Mouse (Mus musculus): ENCODE results near the gene Gm42906.

Gene Gm42906

DNA sequence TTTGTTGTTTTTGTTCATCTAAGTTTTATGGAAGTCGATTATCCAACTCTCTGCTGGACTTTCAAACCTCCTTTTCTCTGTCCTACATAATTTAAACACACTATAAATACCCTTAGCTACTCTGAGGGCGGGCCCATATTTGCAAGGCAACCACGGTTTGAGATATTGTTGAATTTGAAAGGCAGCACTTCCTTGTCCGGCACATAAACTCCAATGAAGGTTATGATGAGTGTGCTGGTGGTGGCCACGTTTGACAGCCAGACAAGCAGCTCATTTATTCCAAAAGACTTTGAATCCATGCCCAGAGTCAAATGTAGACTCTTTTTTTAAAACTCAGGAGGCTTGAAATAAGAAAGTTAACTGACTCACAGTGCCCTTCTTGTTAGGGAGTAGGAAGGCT, 33.3 kb downstream of the Gm42906 start:
- no peak for DNase-seq (ENCODE audit: low spot score in 2 of 2)

- no peak for DNase-seq (ENCODE audit: low spot score in 2 of 2)
Measured at GRCm38 (mm10) chr5:151393821-151394662, 33.9 kb downstream of the Gm42906 start.

DNA sequence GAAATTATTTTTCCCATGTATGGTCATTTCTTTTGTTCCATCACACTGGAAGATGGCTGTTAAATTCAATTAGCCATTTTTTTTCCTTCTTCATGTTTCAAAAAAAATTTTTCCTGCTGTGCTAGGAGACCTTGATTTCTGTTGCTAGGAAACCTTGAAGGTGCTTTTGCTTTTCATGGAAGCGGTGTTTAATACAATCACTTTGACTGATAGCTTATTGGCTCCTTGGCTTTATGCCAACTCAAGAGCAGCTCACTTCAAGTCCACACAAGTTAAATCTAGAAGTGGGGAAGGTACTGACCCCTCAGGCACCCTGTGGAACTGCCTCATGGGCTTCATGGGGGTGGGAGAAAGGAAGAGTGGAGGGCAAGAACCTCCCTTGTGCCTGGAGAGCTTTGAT, 38.1 kb downstream of the Gm42906 start:
- DNase-seq (ENCODE audit: low spot score in 2 of 2): no peak

DNA sequence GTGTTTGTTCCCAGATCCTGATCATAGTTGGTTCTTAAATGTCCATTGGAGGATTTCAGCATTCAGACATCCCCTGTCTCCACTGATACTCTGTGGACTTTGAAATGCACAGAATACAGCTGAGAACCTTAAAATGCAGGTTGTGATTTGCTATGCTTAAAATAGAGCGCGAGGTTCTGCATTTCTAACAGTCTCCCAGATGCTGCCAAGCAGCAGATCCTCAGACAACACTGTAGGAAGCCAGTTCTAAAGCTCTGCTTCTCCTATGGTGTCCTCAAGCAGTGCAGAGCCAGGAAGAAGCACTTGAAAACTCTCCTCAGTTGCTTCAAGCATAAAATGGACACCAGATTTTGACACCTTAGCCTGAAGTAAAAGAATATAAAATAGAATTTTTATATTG, 48.1 kb downstream of the Gm42906 start:
- no peak for DNase-seq (ENCODE audit: low spot score in 2 of 2)

GRCm38 (mm10) chr5:151379210-151379609, 48.8 kb downstream of the Gm42906 start:
- DNase-seq (ENCODE audit: low spot score in 2 of 2): no peak

- DNase-seq (ENCODE audit: low spot score in 2 of 2): no peak
Measured at GRCm38 (mm10) chr5:151376931-151377330, 51.0 kb downstream of the Gm42906 start.

DNA sequence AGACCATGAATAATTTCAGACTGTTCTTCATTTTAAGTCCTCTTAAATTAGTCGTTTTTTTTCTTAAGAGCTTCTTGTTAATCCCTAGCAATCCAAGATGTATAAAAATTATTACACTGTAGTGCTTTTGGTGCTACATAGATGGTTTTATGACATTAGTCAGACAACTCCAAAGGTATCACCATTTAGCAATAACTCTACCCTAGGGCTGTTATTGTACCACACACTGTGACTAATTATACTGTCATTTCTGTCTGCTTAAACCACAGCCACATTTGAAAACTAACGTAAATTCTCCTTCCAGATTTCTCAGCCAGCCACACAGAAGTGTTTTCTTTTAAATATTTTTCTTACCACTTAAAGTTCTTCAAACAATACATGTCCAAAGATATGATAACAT, 53.1 kb downstream of the Gm42906 start:
- no peak for DNase-seq (ENCODE audit: low spot score in 2 of 2)

DNA sequence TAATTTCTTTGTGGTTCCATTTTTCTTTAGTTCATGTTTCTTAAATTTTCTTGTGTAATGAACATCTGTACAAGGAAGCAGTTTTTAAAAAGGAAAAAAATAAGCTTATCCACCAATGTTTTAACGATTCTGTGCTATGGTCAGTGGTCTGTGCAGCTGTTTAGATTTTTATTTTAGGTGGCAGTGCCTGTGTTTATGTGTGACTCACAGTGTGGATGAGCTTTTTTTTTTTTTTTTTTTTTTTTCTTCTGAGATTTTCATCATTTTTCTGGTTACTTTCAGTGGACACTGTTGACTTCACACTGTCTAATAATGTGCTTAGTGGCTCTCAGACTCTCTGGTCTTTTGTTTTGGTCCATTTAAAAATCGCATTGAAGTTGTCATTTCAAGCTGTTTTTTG, 56.8 kb downstream of the Gm42906 start:
- no peak for DNase-seq (ENCODE audit: low spot score in 2 of 2)

GRCm38 (mm10) chr5:151369306-151369721, 58.6 kb downstream of the Gm42906 start:
- DNase-seq (ENCODE audit: low spot score in 2 of 2): no peak

- DNase-seq (ENCODE audit: low spot score in 2 of 2): peak; percentile 99 to 100
Measured at GRCm38 (mm10) chr5:151368395-151369190, 59.4 kb downstream of the Gm42906 start.

DNA sequence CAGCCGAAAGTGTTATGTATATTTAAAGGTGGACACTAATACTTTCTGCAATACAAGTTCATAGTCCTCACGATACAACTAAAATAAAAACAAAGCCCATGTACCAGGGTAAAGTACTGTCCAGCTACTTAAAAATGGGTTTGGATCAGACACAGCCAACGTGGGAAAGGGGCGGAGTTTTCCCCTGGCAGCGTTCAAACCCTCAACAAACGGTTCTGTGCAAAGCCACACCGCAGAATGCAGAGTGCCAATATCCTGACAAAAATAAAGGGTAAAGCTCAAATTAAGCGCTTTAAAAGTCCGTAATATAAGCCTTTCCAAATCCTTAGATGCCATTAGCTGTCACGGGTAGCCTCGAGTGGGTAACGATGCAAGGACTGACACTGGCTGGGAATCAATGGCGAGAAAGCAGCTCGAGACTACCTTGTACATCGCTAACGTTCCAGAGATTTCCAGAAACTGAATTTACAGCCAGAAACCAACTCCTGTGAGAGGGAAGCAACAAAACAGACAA, 60.0 kb downstream of the Gm42906 start:
- no peak for DNase-seq (ENCODE audit: low spot score in 2 of 2)

DNA sequence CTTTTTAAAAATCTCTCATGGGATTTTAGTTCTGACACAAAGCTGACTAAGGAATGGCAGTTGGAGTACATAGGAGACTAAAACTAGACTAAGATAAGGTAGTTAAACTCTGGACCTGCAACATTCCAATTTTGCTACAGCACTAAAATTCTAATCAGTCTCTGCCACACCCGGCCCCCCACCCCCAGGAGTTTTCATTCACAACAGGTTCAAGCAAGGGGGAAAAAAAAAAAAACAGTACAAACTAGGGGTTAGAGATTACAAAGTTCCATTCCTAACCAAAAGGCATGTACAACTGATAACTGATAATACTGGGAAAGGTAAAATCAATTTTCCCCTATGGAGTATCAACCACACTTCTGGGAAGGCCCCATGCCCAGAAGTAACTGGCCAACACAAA, 60.6 kb downstream of the Gm42906 start:
- no peak for DNase-seq (ENCODE audit: low spot score in 2 of 2)

- DNase-seq (ENCODE audit: low spot score in 2 of 2): no peak
Measured at GRCm38 (mm10) chr5:151363343-151364000, 64.5 kb downstream of the Gm42906 start.

GRCm38 (mm10) chr5:151349616-151350015, 78.3 kb downstream of the Gm42906 start:
- no peak for DNase-seq (ENCODE audit: low spot score in 2 of 2)

DNA sequence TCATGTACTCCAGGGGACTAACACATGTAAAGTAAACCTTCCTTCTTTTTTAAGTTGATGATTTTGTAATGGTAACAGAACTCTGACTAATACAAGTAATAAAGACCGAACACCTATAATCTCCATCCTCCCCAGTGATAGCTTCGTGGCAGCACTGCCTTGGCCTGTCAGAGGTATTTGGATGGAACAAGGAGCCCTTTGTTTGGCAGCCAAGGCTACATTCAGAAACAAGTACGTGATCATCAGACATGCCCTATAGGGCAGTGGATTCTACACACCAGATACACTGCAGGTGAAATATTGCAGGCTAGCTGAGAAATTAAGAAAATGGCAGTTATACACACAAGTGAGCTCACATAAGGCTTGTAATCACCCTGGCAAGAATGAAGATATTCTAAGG, 79.5 kb downstream of the Gm42906 start:
- no peak for DNase-seq (ENCODE audit: low spot score in 2 of 2)

GRCm38 (mm10) chr5:151346626-151347025, 81.3 kb downstream of the Gm42906 start:
- no peak for DNase-seq (ENCODE audit: low spot score in 2 of 2)

DNA sequence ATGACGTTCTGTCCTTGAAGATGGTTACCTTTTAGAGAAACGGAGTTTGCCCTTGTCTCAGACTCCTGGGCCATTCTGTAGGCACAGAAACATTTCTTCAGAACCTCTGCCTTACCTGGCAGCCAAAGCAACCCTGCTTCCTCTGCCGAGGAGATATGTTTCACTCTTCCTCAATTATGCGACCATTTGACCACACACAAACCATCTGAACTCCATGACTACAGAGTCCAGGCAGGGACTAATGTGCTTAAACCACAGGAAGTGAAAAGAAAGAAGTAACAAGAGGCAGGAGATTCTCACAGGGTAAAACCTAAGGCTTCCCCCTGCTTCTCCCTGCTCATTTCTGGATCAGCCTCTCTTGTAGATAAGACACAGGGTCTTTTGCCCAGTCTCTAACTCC, 83.2 kb downstream of the Gm42906 start:
- DNase-seq (ENCODE audit: low spot score in 2 of 2): no peak

DNA sequence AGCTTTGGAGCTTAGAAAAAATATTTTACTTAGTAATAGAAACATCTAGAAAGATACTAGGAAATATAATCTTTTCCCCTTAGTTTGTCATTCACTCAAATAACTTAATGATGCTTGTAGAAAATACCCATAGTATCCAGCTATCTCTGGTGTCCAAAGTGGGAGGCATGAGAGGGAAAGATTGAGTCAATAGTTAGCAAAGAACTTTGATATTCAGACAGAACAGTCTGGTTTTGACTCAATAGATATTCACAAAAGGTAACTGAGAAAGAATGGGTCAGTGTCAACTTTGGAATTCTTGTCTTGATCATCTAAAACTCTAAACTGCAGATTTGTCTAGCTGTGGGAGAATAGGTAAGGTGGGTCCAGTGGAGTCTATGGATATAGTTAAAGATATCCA, 94.3 kb downstream of the Gm42906 start:
- DNase-seq (ENCODE audit: low spot score in 2 of 2): no peak

DNA sequence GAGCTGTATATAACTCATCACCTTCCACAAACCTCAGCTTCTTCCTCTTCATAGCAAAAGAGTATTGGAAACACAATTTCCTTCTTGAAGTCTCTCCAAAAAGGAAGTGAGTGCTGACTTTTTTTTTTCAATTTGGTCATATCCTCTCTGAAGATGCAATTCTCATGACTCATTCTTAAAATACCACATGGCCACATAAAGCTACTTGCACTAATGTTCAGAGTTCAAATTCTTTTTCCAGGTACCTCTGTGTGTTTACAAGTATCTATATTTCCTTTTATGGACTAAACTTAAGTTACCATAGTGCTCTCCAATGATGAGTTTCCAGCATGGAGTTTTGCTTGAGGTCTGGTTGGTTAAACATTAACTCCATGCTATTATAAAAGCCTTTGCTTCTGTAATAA, 94.8 kb downstream of the Gm42906 start:
- no peak for DNase-seq (ENCODE audit: low spot score in 2 of 2)

DNA sequence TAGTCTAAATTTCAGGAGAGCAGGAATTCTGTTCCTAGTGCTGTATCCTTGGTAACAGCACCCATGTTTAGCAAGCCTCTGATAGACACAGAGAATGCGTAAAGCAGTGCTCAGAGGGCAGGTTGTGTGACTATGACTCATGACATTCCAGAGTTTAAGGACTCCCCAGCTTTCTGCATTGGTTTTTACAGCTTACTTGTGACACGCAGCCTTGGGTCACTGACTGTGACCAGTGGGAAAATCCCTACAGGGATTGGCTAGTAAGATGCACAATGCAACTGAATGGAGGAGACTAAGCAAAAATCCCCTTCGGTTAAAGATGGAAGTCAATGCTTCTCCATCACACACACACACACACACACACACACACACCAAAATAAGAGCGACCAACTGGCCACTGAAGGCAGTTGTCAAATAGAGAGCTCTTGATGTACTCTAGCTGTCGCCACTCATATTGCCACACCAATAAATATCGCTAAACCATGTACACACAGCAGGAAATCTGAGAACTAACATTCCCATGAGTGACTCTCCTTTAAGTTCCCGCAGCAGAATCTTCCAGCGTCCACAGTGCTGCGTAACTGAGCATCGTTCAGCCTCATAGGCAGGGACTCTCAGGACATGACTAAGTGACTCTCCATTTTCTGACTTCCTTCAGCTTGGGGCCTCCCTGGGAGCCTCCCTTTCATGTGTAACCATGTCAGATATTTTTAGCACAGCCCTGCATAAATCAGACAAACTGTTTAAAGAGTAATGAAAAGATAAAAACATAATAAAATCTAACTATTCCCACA, 112.0 kb downstream of the Gm42906 start:
- peak in 1 of 2 experiments; percentile 5 for DNase-seq (ENCODE audit: low spot score in 2 of 2)

- no peak for DNase-seq (ENCODE audit: low spot score in 2 of 2)
Measured at GRCm38 (mm10) chr5:151300286-151300685, 127.7 kb downstream of the Gm42906 start.

Measured in frontal cortex, postnatal 25 days (tissue).